Mouse (Mus musculus): ENCODE measurements at regions not wholly inside any gene's neighbourhood (a gene's known extent, or its start where the extent isn't known, plus 50 kb on each side); places are given as distances from the start of the nearest gene placed in this dataset.

DNA sequence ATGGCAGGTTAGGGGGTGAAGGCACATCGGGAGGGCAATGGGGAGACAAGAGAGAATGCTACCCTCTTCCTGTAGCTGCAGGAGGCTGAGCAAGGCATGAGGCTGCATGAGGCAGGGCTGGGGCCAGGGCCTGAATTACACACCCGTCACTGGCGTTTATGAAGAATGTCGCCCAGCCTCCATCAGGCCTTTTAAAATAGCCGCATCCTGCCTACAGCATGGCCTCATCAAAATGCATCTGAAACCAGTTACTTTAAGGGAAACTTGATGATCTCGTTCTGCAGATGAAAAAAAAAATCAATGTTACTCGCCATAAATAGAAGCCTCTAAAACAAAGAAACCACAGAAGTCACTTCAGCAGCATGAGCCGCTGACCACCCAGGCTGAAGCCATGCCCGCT lies 208.3 kb downstream of the Prex1 start:
- no peaks in the 10 kb centered on the region for H3K27me3 ChIP-seq (ENCODE audit: insufficient read depth, low read length)
- TF ChIP-seq CTCF (IDR thresholded peaks at IDR 0.05; ENCODE audit: low read depth), result no peak
- ATAC-seq, result no peak
- no peak overlapping the region for H3K4me3 ChIP-seq (ENCODE audit: low read depth, low read length)
- H3K9me3 ChIP-seq (ENCODE audit: low read length), result 0 out of 2 replicates have a peak, but pooled peaks cover 4% of the 10 kb centered on the region
- no peak for DNase-seq
- no peak overlapping the region for H3K4me2 ChIP-seq (ENCODE audit: low read depth)
- H3K27ac ChIP-seq (ENCODE audit: low read depth, low read length), result no peak overlapping the region
- no peak overlapping the region for H3K9ac ChIP-seq
- 66% methylated on average over 9 of the region's 9 CpGs for WGBS
- H3K36me3 ChIP-seq (ENCODE audit: insufficient read depth), result no peaks in the 10 kb centered on the region
- no peaks in the 10 kb centered on the region for H3K4me1 ChIP-seq (ENCODE audit: insufficient read depth)

DNA sequence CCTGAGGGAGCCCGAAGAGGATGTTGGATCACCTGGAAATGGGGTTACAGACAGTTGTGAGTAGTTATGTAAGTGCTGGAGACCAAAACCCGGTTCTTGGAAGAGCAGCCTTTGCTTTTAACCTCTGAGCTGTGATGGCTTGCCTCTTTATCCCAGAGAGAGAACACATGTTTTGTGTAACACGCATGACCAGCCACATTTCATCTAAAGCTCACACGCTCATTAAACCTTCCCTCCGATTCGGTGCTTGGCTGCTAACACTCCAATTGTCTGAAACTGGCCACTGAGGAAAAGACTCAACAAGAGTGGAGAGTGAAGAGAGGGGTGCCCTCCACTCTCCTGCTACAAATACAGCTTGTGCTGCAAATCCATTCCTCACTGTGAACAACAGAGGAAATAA lies 210.0 kb downstream of the Prex1 start:
- H3K9ac ChIP-seq, result no peak overlapping the region
- 0 out of 2 replicates have a peak, but pooled peaks cover 4% of the 10 kb centered on the region for H3K9me3 ChIP-seq (ENCODE audit: low read length)
- H3K27ac ChIP-seq (ENCODE audit: low read depth, low read length), result no peak overlapping the region
- TF ChIP-seq CTCF (IDR thresholded peaks at IDR 0.05; ENCODE audit: low read depth), result no peak
- no peak for ATAC-seq
- WGBS, result 39% methylated on average over 6 of the region's 6 CpGs
- no peaks in the 10 kb centered on the region for H3K4me1 ChIP-seq (ENCODE audit: insufficient read depth)
- no peaks in the 10 kb centered on the region for H3K27me3 ChIP-seq (ENCODE audit: insufficient read depth, low read length)
- H3K36me3 ChIP-seq (ENCODE audit: insufficient read depth), result no peaks in the 10 kb centered on the region
- no peak overlapping the region for H3K4me3 ChIP-seq (ENCODE audit: low read depth, low read length)
- H3K4me2 ChIP-seq (ENCODE audit: low read depth), result no peak overlapping the region
- no peak for DNase-seq

DNA sequence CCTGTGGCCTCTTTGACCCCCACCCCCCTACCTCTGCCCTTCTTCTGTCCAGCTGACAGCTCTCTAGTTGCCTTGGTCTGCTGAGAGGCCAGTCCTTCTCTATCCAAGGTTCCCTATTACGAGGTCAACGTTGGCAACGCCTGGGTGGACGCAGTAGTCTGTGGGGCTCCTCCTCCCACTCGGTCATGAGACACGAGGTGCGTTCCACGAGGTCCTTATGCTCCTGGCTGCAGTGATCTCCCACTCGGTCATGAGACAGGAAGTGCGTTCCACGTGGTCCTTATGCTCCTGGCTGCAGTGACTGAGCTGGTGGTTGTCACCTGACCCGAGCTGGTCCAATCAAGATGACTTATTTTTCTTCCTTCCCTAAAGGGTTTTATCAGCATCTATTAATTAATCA lies 220.7 kb downstream of the Prex1 start:
- no peak for DNase-seq
- H3K9ac ChIP-seq, result no peak overlapping the region

DNA sequence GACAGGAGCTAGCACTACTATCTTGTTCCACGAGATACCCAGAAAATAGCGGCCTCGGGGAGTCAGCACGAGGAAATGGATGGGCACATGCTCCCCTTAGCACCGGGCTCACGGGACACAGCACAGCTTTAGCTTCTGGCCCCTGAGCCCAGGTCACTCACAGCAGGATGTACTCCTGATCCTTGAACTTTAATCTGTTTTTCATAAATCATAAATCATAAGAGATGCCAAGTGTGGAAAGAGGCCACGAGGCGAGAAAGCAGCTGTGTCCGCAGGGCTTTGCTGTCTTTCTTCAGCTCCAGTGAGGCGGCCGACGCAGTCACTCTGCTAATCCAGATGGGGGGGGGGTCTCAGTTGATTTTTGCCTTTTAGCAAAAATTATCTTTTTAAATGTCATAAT lies 221.2 kb downstream of the Prex1 start:
- 84% methylated on average over 12 of the region's 12 CpGs for WGBS

More for the DNA sequence above, 220.7 kb downstream of the Prex1 start:
- H3K27ac ChIP-seq (ENCODE audit: low read depth, low read length), result no peak overlapping the region
- no peak overlapping the region for H3K4me2 ChIP-seq (ENCODE audit: low read depth)
- no peak overlapping the region for H3K4me3 ChIP-seq (ENCODE audit: low read depth, low read length)
- WGBS, result 87% methylated on average over 12 of the region's 12 CpGs
- TF ChIP-seq CTCF (IDR thresholded peaks at IDR 0.05; ENCODE audit: low read depth), result no peak
- no peaks in the 10 kb centered on the region for H3K4me1 ChIP-seq (ENCODE audit: insufficient read depth)
- no peaks in the 10 kb centered on the region for H3K27me3 ChIP-seq (ENCODE audit: insufficient read depth, low read length)
- ATAC-seq, result no peak
- no peaks in the 10 kb centered on the region for H3K9me3 ChIP-seq (ENCODE audit: low read length)
- H3K36me3 ChIP-seq (ENCODE audit: insufficient read depth), result no peaks in the 10 kb centered on the region

DNA sequence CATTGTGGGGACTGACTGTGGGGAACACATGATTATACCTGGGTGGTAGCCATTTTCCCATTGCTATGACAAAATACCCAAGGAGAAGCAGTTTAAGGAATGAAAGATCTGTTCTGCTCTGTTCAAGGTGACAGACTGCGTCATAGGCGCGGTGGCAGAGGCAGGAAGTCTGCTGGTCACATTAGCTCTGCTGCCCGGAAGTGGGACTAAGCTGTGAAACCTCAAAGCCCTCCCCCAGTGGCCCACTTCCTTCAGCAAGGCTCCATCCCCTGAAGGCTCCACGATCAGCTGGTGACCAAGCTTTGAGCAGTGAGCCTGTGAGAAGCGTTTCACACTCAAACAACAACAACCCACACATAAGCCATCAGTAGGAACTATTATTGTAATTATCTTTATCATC lies 221.8 kb downstream of the Prex1 start:
- no peak for ATAC-seq
- no peak overlapping the region for H3K4me2 ChIP-seq (ENCODE audit: low read depth)

More for the DNA sequence above, 221.2 kb downstream of the Prex1 start:
- H3K4me1 ChIP-seq (ENCODE audit: insufficient read depth), result no peaks in the 10 kb centered on the region
- H3K27me3 ChIP-seq (ENCODE audit: insufficient read depth, low read length), result no peaks in the 10 kb centered on the region
- no peak for DNase-seq
- TF ChIP-seq CTCF (IDR thresholded peaks at IDR 0.05; ENCODE audit: low read depth), result no peak
- no peak overlapping the region for H3K9ac ChIP-seq
- H3K36me3 ChIP-seq (ENCODE audit: insufficient read depth), result no peaks in the 10 kb centered on the region
- ATAC-seq, result no peak
- H3K9me3 ChIP-seq (ENCODE audit: low read length), result no peaks in the 10 kb centered on the region
- no peak overlapping the region for H3K27ac ChIP-seq (ENCODE audit: low read depth, low read length)
- H3K4me2 ChIP-seq (ENCODE audit: low read depth), result no peak overlapping the region
- H3K4me3 ChIP-seq (ENCODE audit: low read depth, low read length), result no peak overlapping the region

DNA sequence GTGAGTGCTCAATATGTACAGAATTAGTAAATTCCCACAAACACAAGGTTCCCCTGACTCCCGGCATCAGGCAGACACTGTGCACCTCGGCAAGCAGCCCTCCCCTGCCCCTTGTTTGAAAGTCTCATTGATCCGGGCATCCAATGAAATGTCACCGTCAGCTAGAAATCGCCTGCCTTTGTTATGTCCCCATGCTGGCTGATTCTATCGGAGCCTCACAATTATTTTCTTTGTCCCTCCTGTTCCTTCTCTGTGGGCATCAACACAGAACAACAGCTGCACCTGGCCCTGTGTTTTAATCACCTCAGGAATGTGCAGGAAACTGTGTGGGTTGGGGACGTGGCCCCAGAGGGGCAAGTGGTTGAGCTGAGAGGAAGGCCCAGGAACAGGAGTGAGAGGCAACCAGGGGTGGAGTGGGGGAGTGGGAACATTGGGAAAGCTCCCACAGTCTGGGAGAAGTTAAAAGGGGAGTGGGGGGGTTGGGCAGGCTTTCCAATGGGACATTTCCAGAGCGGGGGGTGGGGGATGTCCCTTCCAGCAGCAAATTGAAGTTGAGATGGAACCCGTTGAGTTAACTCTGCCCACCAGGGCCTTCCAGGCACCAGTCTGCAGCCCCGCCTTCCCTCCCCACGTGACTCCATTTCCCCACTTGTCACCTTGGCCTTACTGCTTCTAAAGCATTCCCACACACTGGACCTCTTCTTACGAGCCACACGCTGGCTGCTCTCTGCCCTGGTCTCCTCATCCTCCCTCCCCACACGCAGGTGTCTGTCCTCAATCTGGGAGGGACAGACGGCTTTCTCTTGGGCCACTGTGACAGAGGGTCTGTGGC lies 224.4 kb downstream of the Prex1 start:
- Histone ChIP-seq H3K9ac (no peak overlapping the region), H3K9me3 (ENCODE audit: low read length) (no peaks in the 10 kb centered on the region), H3K27me3 (ENCODE audit: insufficient read depth, low read length) (no peaks in the 10 kb centered on the region), H3K4me3 (ENCODE audit: low read depth, low read length) (no peak overlapping the region), H3K4me1 (ENCODE audit: insufficient read depth) (no peaks in the 10 kb centered on the region), H3K4me2 (ENCODE audit: low read depth) (no peak overlapping the region), H3K27ac (ENCODE audit: low read depth, low read length) (no peak overlapping the region), H3K36me3 (ENCODE audit: insufficient read depth) (no peaks in the 10 kb centered on the region)
- peak; percentile 18 for DNase-seq
- 32% methylated on average over 15 of the region's 15 CpGs for WGBS
- TF ChIP-seq CTCF (IDR thresholded peaks at IDR 0.05; ENCODE audit: low read depth), result no peak
- ATAC-seq, result peak; percentile 58

More for the DNA sequence above, 221.8 kb downstream of the Prex1 start:
- Histone ChIP-seq H3K36me3 (ENCODE audit: insufficient read depth) (no peaks in the 10 kb centered on the region), H3K4me3 (ENCODE audit: low read depth, low read length) (no peak overlapping the region), H3K9ac (no peak overlapping the region), H3K27me3 (ENCODE audit: insufficient read depth, low read length) (no peaks in the 10 kb centered on the region), H3K9me3 (ENCODE audit: low read length) (no peaks in the 10 kb centered on the region), H3K4me1 (ENCODE audit: insufficient read depth) (no peaks in the 10 kb centered on the region), H3K27ac (ENCODE audit: low read depth, low read length) (no peak overlapping the region)
- no peak for TF ChIP-seq CTCF (IDR thresholded peaks at IDR 0.05; ENCODE audit: low read depth)
- 82% methylated on average over 6 of the region's 6 CpGs for WGBS
- no peak for DNase-seq

DNA sequence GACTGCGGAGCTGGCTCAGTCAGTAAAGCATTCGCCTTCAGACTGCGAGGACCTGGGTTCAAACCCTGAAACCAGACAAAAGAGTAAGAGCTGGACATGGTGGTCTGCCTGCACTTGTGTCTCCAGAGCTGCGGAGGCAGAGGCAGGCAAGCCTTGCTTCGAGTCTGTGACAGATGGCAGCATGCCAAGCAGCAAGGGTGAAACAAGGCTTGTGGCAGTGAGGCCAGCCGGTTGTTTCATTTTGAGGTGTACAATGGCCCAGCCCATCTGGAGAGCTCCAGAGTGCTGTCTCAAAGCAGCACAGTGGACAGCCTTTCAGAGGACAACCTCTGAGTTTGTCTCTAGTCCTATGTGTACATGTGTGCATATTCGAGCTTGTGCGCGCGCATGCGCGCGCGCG lies 225.9 kb downstream of the Prex1 start:
- 74% methylated on average over 15 of the region's 15 CpGs for WGBS
- H3K9ac ChIP-seq, result no peak overlapping the region
- no peaks in the 10 kb centered on the region for H3K9me3 ChIP-seq (ENCODE audit: low read length)
- TF ChIP-seq CTCF (IDR thresholded peaks at IDR 0.05; ENCODE audit: low read depth), result no peak
- DNase-seq, result peak; percentile 45
- H3K36me3 ChIP-seq (ENCODE audit: insufficient read depth), result no peaks in the 10 kb centered on the region
- no peak overlapping the region for H3K4me3 ChIP-seq (ENCODE audit: low read depth, low read length)
- H3K4me2 ChIP-seq (ENCODE audit: low read depth), result no peak overlapping the region
- no peak overlapping the region for H3K27ac ChIP-seq (ENCODE audit: low read depth, low read length)
- ATAC-seq, result no peak
- H3K27me3 ChIP-seq (ENCODE audit: insufficient read depth, low read length), result no peaks in the 10 kb centered on the region
- H3K4me1 ChIP-seq (ENCODE audit: insufficient read depth), result peaks cover 5% of the 10 kb centered on the region

Measured in forebrain, postnatal 0 days (tissue).